Mouse (Mus musculus) embryo, embryonic 10 days (tissue): ENCODE measurements at regions not wholly inside any gene's neighbourhood (a gene's known extent, or its start where the extent isn't known, plus 50 kb on each side); places are given as distances from the start of the nearest gene placed in this dataset.
"Not testable (repeated sequence)": the region's sequence is repeated elsewhere in the genome, so short reads cannot be mapped to it uniquely, and the experiment has no call there.

Source experiments
- DNase-seq: peaks from one replicate; pipeline ENCODE4 v3.0.0-alpha.2; 2015; ENCODE audit warnings: low spot score

GRCm38 (mm10) chr2:107869304-107869958 is 579.0 kb downstream of the Kcna4 start:
- peak; percentile 16 for DNase-seq

GRCm38 (mm10) chr2:107879663-107880062 is 589.2 kb downstream of the Kcna4 start:
- DNase-seq, result peak; percentile 47

GRCm38 (mm10) chr2:107886063-107886762 is 595.8 kb downstream of the Kcna4 start:
- DNase-seq, result peak; percentile 35

- DNase-seq, result no peak
These were observed 597.8 kb downstream of the Kcna4 start for GRCm38 (mm10) chr2:107888245-107888644.

GRCm38 (mm10) chr2:107925116-107925515 is 634.7 kb downstream of the Kcna4 start:
- DNase-seq, result no peak

GRCm38 (mm10) chr2:107926606-107927005 is 636.2 kb downstream of the Kcna4 start:
- DNase-seq, result no peak

GRCm38 (mm10) chr2:107935336-107935735 is 644.9 kb downstream of the Kcna4 start:
- DNase-seq, result no peak

- DNase-seq, result no peak
These were observed 645.3 kb downstream of the Kcna4 start for GRCm38 (mm10) chr2:107935775-107936174.

GRCm38 (mm10) chr2:107941374-107941773 is 650.9 kb downstream of the Kcna4 start:
- DNase-seq, result no peak

- peak; percentile 77 for DNase-seq
These were observed 655.5 kb downstream of the Kcna4 start for GRCm38 (mm10) chr2:107945837-107946451.

GRCm38 (mm10) chr2:107955608-107956127 is 665.2 kb downstream of the Kcna4 start:
- not testable (repeated sequence) for DNase-seq

- not testable (repeated sequence) for DNase-seq
These were observed 673.5 kb downstream of the Kcna4 start for GRCm38 (mm10) chr2:107963921-107964320.

- DNase-seq, result no peak
These were observed 674.4 kb downstream of the Kcna4 start for GRCm38 (mm10) chr2:107964841-107965240.

- DNase-seq, result no peak
These were observed 675.2 kb downstream of the Kcna4 start for GRCm38 (mm10) chr2:107965336-107966306.

GRCm38 (mm10) chr2:107968526-107968925 is 678.1 kb downstream of the Kcna4 start:
- DNase-seq, result peak; percentile 45

GRCm38 (mm10) chr2:107969526-107969925 is 679.1 kb downstream of the Kcna4 start:
- DNase-seq, result peak; percentile 4

GRCm38 (mm10) chr2:107973528-107973927 is 683.1 kb downstream of the Kcna4 start:
- peak; percentile 6 for DNase-seq

- DNase-seq, result no peak
These were observed 704.4 kb downstream of the Kcna4 start for GRCm38 (mm10) chr2:107994831-107995230.

- DNase-seq, result no peak
These were observed 721.1 kb downstream of the Kcna4 start for GRCm38 (mm10) chr2:108011534-108011933.

GRCm38 (mm10) chr2:108023206-108023605 is 732.8 kb downstream of the Kcna4 start:
- DNase-seq, result no peak

GRCm38 (mm10) chr2:108030657-108031056 is 740.2 kb downstream of the Kcna4 start:
- no peak for DNase-seq
